Mouse (Mus musculus): ENCODE data around the gene Pgm5.
"Not testable (repeated sequence)": the region's sequence is repeated elsewhere in the genome, so short reads cannot be mapped to it uniquely, and the experiment has no call there.

- TF ChIP-seq POLR2A (IDR thresholded peaks at IDR 0.05; ENCODE audit: low read depth, low read length); CTCF (IDR thresholded peaks at IDR 0.05; ENCODE audit: extremely low read depth, insufficient read length, insufficient replicate concordance, low read depth, low read length): not testable (repeated sequence)
Observed at GRCm38 (mm10) chr19:24703168-24703567, 158.5 kb downstream of the Pgm5 start.
